Mouse (Mus musculus) cerebellum, postnatal 14 days (tissue): ENCODE data around the gene Hoxb4.

Source experiments
- DNase-seq, 2 experiments: peaks; one replicate each; pipeline ENCODE4 v3.0.0; 2021; ENCODE audit warnings: mixed read lengths in 2 of 2

Gene Hoxb4

DNA sequence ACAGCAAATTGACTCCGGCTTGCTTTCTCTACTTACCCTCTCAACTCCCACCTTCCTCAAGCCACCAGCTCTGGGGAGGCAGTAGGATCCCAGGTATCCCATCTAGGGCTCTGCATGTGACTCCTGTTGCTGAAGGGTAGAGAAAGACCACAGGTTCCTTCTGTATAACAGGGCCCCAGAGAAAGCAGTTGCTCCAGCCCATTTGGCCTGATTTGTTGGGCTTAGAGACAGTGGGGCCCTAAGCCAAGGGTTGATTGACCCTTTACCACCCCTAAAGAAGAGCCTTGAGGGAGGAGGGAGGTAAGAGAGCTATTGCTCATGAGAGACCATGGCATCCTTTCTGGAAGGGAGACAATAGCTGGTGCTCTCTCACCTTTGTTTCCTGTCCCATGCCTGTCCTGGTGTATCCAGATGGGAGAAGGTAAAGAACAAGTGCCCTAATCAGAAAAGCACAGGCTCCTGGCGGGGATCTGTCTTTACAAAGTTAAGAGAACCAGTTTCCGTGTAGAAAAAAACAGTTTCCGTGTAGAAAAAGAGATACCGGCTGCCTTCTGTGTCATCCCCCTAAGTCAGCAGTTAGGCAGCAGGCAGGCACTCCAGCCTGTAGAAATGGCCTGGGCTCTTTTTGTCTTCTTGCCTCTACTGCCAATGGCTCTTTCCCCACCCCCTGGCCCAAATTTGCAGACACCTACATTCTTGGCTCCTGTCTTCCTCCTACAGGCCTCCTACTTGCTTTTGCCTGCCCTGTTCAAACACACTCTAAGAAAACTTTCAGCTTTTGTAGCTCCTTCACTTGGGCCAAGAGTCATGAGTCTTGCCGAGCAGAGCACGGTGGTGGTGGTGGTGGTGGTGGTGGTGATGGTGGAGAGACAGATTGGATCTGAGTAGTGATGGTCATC lies 21.1 kb downstream of the Hoxb4 start:
- DNase-seq = no peak

DNA sequence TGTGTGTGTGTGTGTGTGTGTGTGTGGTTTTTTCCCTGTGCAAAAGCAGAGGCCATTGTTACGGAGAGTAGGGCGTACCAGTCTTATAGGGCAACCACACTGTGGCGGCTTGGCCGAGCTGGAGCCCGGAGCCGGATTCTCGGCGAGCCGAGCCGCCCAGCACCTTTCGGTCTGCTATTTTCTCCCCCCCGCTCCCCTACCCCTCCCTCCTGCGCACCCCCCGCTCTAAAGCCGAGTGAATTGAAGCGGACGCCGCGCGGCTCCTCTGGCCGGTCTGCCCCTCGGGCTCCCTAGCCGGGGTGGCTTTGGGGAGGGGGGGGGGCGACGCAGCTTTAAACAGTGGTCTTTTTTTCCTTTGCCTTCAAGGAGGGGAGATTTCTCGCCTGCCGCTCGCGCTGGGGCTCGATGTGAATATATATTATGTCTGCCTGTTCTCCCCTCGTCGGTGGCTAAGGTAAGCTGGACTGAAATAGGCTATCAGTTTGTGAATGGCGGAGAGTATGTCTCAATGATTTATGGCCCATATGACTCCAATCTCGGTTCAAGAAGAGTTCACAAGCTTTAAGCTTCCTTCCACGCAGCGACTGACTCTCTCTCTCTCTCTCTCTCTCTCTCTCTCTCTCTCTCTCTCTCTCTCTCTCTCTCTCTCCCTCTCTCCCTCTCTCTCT lies 22.8 kb downstream of the Hoxb4 start:
- no peak for DNase-seq

DNA sequence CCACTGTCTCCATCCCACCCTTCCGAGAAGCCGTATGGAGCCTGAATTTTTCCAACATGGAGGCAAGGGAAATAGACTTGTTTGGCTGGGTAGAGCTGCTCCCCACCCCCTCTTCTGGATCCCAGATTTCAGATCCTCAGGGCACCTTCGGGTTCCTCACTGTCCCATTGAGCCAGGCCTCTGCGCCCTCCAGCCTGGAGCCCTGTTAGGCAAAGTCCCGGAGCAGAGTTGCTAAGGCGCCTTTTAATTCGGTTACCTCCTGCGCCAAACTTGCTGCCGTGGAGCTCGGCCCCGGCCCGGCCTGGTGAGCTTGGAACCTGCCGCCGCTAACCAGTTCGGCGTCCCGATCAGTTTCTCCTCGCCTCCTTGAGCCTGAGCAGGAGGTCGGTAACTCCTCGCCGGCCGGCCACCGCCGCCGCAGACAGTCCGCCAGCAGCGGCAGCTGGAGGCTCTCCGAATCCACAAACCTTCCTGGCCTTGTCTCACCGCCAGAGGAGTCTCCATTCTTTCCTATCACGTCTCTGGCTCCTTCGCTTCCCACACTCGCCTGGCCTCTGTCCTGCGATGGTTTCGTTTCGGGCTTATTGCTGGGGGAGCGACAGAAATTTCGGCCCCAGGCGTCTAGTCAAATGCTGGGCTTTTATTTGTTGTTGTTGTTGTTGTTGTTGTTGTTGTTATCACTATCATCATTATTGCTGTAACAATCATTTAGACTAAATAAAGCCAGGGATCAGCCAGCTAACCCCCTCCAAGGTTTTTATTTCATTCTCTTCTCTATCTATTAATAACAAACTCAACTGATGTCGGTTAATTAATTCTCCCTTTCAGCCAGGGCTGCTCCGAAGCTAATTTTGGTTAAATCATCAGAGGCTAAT lies 23.9 kb downstream of the Hoxb4 start:
- DNase-seq = no peak

DNA sequence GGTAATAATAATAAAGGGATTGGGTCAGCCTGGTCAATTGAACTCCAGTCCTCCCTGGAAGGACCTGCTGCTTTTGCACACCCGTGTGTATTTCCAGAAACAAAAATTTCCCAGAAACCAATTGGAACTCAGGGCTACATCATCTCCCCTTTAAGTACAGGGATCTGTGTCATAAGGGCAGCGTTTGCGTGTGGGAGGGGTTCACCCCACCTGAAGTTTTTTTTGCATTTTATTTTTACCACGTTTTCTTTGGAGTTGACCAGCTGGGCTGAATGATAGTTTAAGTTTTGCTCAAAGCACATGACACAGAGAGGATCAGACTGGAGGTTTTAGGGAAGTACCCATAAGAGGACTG lies 24.5 kb downstream of the Hoxb4 start:
- DNase-seq = no peak

DNA sequence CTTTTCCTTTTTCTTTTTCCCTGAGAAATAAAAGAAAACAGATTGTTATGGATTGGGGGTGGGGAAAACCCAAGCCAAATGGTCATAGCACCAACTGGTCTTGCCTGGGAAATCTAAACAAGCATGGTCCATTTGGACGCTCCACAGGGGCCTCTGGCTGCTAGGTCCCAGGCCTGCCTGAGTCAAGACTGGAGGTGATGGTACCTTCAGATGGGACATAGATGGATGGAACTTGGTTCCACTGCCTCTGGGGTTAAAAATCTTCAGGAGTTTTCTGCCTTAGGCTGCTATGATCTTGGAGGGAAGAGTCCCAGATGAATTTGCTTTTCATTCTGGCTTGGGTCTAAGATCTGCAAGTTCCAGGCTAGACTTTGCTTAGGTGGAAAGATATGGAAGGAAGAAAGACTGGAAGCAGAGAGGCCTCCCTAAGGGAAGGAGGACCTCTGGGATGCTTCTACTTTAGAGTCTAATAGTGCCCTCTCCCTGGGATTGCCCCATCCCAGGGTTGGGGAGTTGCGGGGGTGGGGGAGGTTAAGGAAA lies 25.2 kb downstream of the Hoxb4 start:
- DNase-seq = no peak

DNA sequence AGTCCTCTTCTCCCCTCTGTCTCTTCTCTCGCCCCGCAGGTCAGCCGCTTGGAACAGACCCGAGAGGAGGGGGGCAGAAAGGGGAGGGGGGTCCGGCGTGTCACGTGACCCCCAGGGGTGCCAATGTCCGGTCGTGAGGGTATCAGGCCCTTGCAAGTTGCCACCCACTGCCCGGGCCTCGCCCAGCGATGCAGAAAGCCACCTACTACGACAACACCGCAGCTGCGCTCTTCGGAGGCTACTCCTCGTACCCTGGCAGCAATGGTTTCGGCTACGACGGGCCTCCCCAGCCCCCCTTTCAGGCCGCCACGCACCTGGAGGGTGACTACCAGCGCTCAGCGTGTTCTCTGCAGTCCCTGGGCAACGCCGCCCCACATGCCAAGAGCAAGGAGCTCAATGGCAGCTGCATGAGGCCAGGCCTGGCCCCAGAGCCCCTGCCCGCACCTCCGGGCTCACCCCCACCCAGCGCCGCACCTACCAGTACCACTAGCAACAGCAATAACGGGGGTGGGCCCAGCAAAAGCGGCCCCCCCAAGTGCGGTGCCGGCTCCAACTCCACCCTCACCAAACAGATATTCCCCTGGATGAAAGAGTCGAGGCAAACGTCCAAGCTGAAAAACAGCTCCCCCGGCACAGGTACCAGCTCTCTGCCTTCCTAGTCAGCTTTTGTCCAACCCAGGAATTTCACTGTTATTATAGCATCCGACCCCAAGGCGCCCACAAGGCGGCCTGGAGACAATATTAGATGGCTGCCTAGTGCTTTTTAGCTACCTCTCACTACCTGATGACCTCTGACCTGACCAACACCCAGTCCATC lies 26.2 kb downstream of the Hoxb4 start:
- no peak for DNase-seq

DNA sequence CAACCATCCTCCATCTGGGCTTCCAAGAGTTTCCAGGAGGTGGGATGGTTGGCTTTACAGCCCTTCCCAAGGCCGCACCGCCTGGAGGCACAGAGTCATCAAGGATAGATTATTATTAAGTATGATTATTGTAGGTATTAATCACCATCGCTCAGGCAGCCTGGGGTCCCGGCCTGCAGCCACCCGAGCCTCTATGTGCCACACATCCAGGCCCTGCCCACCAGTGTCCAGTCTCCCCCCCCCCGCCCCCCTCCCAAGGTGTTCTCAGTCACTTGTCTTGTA lies 26.8 kb downstream of the Hoxb4 start:
- DNase-seq = no peak

DNA sequence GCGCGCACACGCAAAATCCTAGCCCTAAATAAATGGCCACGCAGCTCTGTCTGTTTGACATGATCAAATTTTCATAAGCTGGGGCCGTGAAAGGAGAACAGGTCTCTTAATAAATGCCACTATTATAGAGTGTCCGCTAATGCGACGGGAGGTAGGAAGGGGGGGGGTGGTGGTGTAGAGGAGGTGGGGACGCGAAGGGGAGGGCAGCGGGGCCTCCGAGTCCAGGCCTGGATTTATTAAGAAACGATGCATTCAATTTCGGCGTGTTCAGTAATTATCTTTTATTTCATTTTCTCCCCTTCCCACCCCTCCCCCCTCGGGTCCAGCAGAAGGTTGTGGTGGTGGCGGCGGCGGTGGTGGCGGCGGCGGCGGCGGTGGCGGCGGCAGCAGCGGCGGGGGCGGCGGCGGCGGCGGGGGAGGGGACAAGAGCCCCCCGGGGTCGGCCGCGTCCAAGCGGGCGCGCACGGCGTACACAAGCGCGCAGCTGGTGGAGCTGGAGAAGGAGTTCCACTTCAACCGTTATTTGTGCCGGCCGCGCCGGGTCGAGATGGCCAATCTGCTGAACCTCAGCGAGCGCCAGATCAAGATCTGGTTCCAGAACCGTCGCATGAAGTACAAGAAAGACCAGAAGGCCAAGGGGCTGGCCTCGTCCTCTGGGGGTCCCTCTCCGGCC lies 27.3 kb downstream of the Hoxb4 start:
- DNase-seq = no peak

DNA sequence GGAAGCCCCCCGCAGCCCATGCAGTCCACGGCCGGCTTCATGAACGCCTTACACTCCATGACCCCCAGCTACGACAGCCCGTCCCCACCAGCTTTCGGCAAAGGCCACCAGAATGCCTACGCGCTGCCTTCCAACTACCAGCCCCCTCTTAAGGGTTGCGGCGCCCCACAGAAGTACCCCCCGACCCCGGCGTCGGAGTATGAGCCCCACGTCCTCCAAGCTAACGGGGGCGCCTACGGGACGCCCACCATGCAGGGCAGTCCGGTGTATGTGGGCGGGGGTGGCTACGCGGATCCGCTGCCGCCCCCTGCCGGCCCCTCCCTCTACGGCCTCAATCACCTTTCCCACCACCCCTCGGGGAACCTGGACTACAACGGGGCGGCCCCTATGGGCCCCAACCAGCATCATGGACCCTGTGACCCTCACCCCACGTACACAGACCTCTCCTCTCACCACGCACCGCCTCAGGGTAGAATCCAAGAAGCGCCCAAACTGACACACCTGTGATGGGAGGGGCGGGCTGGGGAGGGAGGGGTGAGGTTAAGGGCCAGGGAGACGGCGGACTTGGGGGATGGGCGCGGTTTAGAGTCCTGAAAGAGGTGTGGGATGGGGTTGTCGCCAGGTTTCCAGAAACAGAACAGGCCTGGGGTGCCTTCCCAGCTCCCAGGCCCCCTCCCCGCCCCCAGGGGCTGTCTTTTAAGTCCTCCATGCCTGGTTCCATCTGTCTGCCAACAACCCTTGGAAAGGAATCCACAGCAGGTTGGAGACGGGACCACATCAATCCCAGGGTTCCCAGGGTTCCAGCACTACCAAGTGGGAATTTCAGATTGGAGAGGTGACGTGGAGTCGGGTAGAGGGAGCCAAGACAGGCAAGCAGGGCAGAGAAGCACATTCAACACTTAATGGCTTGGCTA lies 28.1 kb downstream of the Hoxb4 start:
- DNase-seq = no peak

DNA sequence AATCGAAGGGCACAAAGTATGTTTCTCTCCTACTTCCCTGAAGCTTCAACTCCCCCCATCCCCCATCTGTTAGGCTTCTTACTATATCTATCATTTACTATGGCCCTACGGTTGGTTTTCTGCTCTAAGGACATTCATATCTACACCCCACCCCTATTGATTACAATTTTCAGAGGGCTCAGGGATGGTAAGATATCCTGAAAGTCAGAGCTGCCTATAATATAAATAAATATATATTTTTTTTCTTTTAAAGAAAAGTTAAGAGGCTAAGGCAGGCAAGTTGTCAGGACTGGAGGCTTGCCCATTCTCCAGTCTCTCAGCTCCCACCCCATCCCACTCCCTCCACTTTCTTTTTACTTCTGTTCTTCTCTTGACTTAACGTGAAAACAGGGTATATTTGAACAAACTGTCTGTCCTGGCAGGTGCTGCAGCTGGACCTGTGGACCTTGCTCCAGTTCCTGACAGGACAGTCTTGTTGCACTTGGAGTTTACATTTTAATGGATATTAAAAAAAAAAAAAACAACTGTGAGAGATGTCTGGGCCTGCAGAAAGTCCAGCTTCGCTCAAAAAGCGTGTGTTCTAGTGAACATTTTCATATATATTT lies 29.0 kb downstream of the Hoxb4 start:
- no peak for DNase-seq

DNA sequence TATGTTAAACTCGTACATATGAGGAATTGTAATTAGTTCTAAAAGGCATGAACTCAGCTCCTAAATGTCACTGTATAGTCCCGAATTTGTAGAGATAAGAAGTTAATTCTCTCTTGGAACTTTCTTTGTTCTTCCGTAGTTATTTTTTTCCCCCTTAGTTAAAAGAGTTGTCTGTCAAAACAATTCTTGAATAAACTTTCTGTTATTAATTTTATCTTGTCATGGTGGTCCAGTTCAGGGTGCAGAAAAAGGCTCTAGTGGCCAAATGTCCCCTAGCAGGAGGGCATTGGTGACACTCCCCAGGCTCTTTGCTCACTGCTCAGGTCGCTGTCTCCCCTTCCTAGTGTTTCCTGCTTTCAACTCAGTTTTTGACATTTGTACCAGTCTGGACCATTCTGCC lies 29.6 kb downstream of the Hoxb4 start:
- DNase-seq = no peak

DNA sequence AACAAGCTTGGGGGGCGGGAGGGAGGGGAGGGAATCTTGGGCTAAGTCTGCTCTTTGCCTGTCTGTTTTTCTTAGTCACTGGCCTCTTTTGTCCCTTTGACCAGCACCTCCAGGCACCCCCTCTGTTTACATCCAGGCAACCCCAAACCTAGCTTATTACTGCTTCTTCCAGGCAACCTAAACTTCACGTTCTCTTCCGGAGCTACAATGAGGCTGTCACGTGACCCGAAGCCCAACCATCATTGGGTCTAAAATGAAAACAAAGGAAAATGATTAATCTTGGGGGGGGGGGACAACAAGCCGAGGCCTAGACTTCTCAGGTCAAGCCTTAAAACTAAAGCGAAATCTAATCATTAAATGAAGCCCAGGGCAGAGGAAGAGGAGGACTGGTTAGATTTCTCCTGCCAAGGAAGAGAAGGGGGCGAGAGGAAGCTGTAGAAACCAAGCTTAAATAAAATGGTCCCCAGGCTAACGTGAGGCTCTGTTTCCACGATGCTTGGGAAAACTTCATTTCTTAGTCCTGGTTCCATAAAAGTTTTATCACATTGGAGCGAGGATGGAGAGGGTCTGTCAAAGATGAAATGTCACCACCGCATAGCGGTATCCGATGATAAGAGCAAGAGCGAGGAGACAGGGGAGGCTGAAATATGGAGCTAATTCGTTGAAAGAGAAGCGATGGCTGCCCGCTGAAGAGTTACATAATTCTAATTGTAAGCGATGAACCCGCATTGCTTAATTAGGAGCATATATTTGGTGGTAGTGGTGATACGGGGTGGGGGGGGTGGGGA lies 30.3 kb downstream of the Hoxb4 start:
- DNase-seq = no peak

DNA sequence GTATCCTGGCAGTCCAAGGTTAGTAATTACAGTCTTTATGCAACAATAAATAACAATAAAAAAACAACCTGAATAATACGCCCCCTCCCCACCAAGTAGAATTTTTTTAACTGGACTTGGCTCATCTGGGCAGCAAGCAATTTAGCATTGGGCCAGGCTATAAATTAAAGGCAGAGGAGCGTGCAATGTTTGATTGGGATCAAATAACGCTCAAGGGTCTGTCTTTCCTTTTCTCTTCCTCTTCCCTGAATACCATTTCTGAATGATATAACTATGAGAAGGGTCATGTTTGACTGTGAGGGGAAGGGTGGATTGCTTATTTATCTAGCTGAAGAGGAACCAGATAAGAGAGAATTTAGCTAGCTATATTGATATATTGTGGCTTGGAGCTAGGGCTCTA lies 30.9 kb downstream of the Hoxb4 start:
- no peak for DNase-seq

DNA sequence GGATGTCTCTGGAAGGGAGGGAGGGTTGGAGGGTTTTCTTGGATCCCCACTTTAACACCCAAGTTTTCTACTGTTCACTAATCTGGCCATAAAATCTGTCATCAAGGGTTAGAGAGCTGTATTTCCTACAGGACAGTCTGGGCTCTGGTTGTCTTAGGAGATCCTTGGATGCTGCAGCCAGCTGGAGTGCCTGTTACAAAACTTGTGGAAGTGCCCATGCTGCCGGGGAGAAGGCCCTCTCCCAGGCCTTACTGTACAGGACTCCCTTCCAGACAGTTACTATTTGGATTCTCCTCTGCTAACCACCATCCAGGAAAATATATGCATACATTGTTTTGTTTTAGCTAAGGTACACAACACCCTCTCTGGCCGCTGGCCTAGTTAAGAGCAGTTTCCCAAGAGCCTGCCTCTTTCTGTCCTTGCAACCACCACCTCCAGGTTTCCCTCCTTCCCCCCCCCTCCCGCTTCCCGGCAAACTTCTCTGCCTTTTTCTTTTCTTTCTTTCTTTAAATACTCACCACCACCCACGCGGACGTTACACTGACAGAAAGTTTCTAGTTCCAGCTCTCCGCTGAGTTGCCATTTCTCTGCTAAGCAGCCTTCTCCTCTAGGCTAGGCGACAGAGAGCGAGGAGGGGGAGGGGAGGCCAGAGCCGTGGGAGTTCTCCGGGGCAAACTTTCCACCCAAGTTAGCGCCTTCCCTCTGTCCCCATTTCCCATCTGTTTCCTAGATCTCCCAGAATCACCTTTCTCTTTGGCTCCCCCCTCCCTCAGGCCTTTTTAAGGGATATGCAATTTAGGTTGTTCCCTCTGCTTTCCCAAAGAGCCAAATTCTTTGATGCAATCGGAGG lies 31.6 kb downstream of the Hoxb4 start:
- no peak for DNase-seq

DNA sequence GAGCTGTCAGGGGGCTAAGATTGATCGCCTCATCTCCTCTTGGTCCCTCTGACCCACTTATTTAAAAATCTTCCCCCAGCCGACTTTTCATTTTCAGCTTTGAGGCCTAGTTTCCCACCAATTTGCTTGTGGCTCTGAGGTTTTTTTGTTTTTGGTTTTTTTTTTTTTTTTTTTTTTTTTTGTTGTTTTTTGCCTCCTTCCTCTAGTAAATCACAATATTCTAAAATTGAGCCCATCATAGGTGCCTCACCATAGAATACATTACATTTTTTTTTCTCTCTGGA lies 32.2 kb downstream of the Hoxb4 start, which contains the start of gene Hoxb2:
TSS of gene Hoxb2 (plus strand) at position 185 of the 284 bp plus-strand sequence.
- DNase-seq = no peak

DNA sequence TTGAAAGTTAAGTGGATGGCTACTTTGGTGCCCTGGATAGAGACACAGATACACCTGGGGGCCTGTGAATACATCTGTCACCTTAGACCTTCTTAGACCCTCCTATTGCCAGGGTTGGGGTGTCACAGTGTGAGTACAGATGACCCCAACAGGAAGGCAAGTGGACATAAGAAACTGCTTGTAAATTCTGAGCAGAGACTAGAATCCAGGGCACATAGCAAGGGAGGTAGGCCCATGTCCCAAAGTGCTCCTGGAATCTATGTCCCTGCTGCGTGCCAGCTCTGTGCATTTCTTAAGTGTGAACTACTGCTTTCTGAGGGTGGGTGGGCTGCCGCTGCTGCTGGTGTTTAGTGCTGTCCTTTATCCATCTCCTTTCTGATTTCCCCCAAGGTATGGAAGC lies 32.7 kb downstream of the Hoxb4 start:
- DNase-seq = no peak

DNA sequence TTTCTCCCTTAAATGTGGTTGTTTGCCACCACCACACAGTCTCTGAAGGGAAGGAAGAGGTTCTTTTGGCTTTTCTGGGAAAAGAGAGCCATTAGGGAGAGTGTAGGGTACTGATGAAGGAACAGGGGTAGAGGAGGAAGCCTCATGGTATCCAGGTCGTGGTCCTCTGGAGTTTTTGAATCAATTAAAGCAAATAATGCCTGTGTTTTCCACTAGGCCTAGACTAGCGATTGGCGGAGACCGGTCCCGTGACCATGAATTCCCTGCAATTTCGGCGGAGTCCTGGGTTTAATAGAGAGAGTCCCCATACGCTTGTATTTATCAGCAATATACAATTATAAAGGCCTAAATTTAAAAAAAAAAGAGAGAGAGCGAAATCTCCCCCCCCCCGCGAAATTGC lies 33.2 kb downstream of the Hoxb4 start:
- DNase-seq = no peak

DNA sequence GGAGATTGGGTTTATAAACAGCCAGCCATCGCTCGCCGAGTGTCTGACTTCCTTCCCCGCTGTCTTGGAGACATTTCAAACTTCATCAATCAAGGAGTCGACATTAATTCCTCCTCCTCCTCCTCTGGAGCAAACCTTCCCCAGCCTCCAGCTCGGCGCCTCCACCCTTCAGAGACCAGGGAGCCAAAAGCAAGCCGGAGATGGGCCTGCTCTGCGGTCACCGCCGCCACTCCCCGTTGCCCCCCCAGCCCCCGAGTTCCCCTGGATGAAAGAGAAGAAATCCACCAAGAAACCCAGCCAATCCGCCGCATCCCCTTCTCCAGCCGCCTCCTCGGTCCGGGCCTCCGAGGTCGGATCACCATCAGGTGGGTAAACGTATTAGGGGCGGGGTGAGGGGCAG lies 33.8 kb downstream of the Hoxb4 start:
- no peak for DNase-seq
